Mouse (Mus musculus): ENCODE results near the gene Cbx3.
A peak's percentile ranks its signal among the peaks of the same experiment; 100 is the strongest.
"Not testable (repeated sequence)": the region's sequence is repeated elsewhere in the genome, so short reads cannot be mapped to it uniquely, and the experiment has no call there.

The Cbx3 gene

GRCm38 (mm10) chr6:51469715-51470310 lies 347 bp upstream of the Cbx3 start, which contains the start of gene Hnrnpa2b1:
Gene Hnrnpa2b1, minus strand, starts transcription at chr6:51469894.
- peak; percentile 100 for DNase-seq (ENCODE audit: low spot score)

DNA sequence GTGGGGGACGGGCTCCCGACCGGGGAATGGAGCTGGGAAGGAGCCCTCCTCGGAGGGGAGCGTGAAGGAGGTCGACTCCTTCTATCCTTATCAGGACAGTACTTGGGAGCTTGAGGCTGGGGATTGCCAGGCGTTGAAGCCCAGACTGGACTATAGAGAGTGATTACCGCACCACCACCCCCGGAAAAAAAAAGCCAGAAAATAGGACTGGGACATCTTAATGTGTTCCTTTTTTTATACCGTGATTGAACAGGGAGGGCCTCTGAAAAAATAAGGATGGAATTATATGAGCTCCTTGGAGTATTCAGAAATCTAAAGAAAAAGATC lies 982 bp downstream of the Cbx3 start:
- no peak for DNase-seq (ENCODE audit: low spot score)

GRCm38 (mm10) chr6:51471782-51472181 lies 1.6 kb downstream of the Cbx3 start:
- DNase-seq (ENCODE audit: low spot score): no peak

GRCm38 (mm10) chr6:51472213-51472612 lies 2.1 kb downstream of the Cbx3 start:
- no peak for DNase-seq (ENCODE audit: low spot score)

GRCm38 (mm10) chr6:51479136-51479731 lies 9.1 kb downstream of the Cbx3 start:
- no peak for DNase-seq (ENCODE audit: low spot score)

DNA sequence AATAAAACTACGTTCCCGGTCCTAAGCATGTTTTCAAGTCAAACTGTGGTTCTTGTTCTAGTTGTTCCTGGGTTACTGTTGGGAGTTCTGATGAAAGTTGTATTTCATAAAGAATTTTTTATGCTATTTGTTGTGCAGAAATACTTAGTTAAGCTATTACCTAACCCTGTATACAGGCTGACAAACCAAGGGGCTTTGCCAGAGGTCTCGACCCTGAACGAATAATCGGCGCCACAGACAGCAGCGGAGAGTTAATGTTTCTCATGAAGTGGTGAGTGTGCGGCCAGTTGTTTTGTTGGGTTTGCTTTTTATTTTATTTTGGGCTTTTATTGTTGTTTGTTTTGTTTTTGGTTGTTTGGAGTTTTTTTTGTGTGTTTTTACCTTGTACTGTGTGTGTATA lies 11.4 kb downstream of the Cbx3 start:
- DNase-seq (ENCODE audit: low spot score): no peak

DNA sequence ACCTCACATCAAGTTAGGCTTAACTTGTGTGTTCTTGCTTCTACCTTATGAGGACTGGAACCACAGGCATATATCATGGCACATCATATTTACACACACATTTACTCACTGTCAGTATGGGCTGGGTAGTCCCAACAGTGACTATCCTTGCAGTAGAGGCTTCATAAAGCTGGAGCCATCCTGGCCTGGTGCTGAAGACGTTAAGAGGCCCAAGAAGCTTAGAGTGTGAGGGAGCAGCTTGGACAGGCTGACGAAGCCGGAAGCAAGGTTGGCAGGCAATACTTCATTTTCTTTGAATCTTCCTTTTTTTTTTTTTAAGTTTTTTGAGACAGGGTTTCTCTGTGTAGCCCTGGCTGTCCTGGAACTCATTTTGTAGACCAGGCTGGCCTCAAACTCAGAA lies 13.7 kb downstream of the Cbx3 start:
- no peak for DNase-seq (ENCODE audit: low spot score)

DNA sequence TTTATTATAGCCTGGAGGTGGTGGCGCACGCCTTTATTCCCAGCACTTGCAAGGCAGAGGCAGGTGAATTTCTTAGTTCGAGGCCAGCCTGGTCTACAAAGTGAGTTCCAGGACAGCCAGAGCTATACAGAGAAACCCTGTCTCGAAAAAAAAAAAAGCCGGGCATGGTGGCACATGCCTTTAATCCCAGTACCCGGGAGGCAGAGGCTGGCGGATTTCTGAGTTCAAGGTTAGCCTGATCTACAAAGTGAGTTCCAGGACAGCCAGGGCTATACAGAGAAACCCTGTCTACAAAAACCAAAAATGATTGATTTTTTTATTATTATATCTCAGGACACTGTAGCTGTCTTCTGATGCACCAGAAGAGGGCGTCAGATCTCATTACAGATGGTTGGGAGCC lies 14.4 kb downstream of the Cbx3 start:
- not testable (repeated sequence) for DNase-seq (ENCODE audit: low spot score)

DNA sequence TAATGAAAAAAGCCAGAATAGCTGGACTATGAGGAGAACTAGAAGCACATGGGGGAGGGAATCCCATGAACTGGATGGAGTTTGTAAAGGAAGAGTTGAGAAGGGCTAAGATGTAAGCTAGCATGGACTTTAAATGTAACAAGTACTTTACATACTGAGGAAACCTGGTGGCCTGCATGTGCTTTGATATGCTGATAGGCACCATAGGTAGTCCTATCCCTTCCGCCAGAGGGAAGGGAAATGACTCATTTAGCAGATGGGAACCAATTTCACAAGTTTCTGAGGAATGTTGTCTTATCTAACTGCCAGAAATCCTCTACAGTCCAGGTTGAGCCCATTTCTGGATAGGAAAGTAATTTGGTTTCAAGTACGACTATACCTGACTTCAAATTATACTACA lies 15.5 kb downstream of the Cbx3 start:
- DNase-seq (ENCODE audit: low spot score): no peak

- DNase-seq (ENCODE audit: low spot score): no peak
Measured at GRCm38 (mm10) chr6:51486076-51486710, 16.0 kb downstream of the Cbx3 start.

DNA sequence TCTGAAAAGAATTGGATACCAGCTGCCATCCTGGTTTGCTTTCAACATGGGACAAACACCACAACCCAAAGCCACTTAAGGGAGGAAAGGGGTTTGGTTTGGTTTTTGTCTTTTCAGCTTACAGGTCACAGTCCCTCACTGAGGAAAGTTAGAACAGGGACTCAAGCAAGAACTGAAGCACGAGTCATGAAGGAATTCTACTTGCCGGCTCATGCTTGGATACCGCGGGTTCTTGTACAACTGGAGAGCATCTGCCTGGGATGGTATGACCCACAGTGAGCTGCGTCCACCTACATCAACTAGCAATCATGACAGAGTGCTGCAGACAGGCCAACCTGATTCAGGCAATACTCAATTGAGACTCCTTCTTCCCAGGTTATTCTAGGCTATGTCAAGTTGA lies 16.6 kb downstream of the Cbx3 start:
- no peak for DNase-seq (ENCODE audit: low spot score)

- DNase-seq (ENCODE audit: low spot score): no peak
Measured at GRCm38 (mm10) chr6:51489787-51490186, 19.6 kb downstream of the Cbx3 start.

GRCm38 (mm10) chr6:51497321-51498111 lies 27.4 kb downstream of the Cbx3 start:
- no peak for DNase-seq (ENCODE audit: low spot score)

DNA sequence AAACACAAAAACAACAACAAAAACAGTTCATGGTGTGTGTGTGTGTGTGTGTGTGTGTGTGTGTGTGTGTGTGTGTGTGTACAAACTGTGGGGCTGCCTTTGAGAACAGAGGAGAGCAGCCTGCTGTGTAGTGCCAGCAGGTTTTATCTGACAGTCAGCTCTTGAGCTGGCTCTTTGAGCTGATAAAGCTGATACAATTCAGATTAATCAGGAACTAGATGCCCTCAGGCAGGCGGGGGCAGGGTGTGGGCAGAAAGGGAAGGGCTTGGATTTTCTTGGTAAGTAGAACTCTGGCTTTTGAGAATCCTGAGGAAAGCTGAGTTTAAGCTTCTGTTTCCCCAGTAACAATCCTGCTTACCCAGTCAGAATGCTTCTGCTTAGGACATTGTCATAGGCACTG lies 35.5 kb downstream of the Cbx3 start:
- no peak for DNase-seq (ENCODE audit: low spot score)

DNA sequence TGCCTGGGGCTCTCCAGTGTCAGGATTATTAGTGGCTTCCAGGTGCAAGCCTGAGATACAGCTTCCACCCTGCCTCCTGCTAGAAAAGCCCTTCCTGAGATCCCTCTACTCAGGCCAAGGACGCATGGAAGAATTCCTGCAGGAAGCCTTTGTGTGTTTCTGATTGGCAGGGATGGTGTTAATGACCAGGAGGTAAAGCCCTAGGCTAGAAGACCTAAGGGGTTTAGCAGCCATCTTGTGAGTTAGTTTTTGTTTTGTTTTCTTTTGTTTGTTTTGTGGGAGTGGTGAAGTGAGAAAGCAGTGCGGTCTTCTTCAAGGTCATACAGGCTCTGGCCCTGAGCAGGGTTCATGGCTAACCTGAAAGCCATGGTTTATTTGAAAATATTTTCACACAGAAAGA lies 37.4 kb downstream of the Cbx3 start:
- no peak for DNase-seq (ENCODE audit: low spot score)

- peak; percentile 83 for DNase-seq (ENCODE audit: low spot score)
Measured at GRCm38 (mm10) chr6:51508750-51509648, 38.8 kb downstream of the Cbx3 start.

DNA sequence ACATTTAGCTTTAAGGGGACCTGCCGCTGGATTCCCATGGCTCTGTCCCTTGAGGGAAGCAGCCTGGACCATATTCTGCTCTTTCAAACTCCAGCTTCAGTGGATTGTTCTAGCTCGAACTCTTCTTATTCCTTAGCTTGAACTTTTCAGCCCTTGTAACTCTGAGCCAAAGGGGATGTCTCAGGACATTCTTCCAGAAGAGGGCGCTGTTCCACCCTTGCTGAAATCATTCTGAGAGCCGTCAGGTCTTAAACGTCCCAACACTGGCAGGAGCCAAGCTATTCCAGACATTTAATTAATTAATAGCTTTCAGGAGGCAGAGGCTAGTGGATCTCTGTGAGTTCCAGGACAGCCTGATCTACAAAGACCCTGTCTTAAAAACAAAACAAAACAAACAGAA lies 39.9 kb downstream of the Cbx3 start:
- DNase-seq (ENCODE audit: low spot score): peak; percentile 64

DNA sequence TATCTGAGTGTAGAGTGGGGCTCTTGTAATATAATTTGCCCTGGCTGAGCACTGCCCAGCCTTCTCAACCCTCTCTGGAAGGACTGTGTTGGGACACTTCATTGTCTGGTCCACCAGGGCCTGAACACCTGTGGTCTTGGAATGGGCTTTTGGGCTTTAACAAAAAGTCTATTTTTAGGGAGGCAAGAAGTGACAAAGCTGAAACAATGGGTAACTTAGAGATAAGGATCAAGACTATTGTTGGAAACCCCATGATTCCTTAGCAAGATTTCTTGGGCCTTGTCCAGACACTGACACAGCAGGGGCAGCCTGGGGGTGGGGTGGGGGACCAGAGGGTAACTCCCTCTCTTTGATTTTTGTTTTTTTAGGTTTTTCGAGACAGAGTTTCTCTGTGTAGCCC lies 40.8 kb downstream of the Cbx3 start:
- DNase-seq (ENCODE audit: low spot score): no peak

DNA sequence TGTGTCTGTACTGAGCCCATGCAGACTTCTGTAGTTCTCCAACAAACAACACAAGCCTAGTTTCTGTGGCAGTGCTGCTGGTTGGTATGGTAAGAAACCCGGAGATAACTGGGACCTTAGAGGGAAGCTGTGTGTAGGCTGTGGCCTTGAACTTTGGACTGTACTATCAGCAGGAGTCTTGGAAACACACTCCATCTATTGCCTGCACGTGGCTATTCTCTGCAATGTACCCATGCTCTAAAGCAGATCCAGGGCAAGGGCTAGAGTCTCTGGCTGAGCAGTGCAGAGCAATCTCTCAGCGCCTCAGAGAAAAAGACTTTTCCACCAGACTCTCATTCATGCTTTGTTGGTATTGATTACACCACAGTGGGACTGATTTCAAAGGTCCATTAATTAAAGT lies 43.6 kb downstream of the Cbx3 start:
- no peak for DNase-seq (ENCODE audit: low spot score)

GRCm38 (mm10) chr6:51514860-51515259 lies 44.7 kb downstream of the Cbx3 start:
- DNase-seq (ENCODE audit: low spot score): no peak

GRCm38 (mm10) chr6:51523310-51523709 lies 53.1 kb downstream of the Cbx3 start:
- DNase-seq (ENCODE audit: low spot score): no peak

GRCm38 (mm10) chr6:51523807-51524320 lies 53.7 kb downstream of the Cbx3 start, which contains the start of gene Snx10:
Gene Snx10, plus strand, starts transcription at chr6:51523901.
- peak; percentile 62 for DNase-seq (ENCODE audit: low spot score)
